Mouse (Mus musculus) 3T3-L1 (cell line): ENCODE measurements around the gene Pp2d1.
"Not testable (repeated sequence)": the region's sequence is repeated elsewhere in the genome, so short reads cannot be mapped to it uniquely, and the experiment has no call there.

Experiments
- DNase-seq: peaks from one replicate; pipeline ENCODE4 v3.0.0-alpha.2; 2015; ENCODE audit warnings: low read depth, low spot score

Pp2d1 gene

GRCm38 (mm10) chr17:53539351-53539750 lies at the start of gene Pp2d1:
TSS of gene Pp2d1 (minus strand) at chr17:53539451.
- not testable (repeated sequence) for DNase-seq

- DNase-seq, result peak; percentile 50
Measured at GRCm38 (mm10) chr17:53588097-53588855, 49.0 kb upstream of the Pp2d1 start.

- DNase-seq, result peak; percentile 96
Measured at GRCm38 (mm10) chr17:53587074-53587851, 48.0 kb upstream of the Pp2d1 start.

- peak; percentile 93 for DNase-seq
Measured at GRCm38 (mm10) chr17:53583846-53584579, 44.8 kb upstream of the Pp2d1 start.

GRCm38 (mm10) chr17:53582805-53583204 lies 43.6 kb upstream of the Pp2d1 start:
- DNase-seq, result no peak

GRCm38 (mm10) chr17:53582026-53582585 lies 42.9 kb upstream of the Pp2d1 start:
- no peak for DNase-seq

- no peak for DNase-seq
Measured at GRCm38 (mm10) chr17:53580237-53580636, 41.0 kb upstream of the Pp2d1 start.

- no peak for DNase-seq
Measured at GRCm38 (mm10) chr17:53579612-53580011, 40.4 kb upstream of the Pp2d1 start.

- DNase-seq, result no peak
Measured at GRCm38 (mm10) chr17:53578776-53579175, 39.5 kb upstream of the Pp2d1 start.

- no peak for DNase-seq
Measured at GRCm38 (mm10) chr17:53578249-53578648, 39.0 kb upstream of the Pp2d1 start.

GRCm38 (mm10) chr17:53577754-53578153 lies 38.5 kb upstream of the Pp2d1 start:
- DNase-seq, result peak; percentile 81

GRCm38 (mm10) chr17:53577151-53577550 lies 37.9 kb upstream of the Pp2d1 start:
- DNase-seq, result peak; percentile 59

- no peak for DNase-seq
Measured at GRCm38 (mm10) chr17:53573019-53573556, 33.8 kb upstream of the Pp2d1 start.

GRCm38 (mm10) chr17:53570932-53571331 lies 31.7 kb upstream of the Pp2d1 start:
- not testable (repeated sequence) for DNase-seq

- no peak for DNase-seq
Measured at GRCm38 (mm10) chr17:53570361-53570875, 31.2 kb upstream of the Pp2d1 start.

GRCm38 (mm10) chr17:53569829-53570228 lies 30.6 kb upstream of the Pp2d1 start:
- peak; percentile 79 for DNase-seq

- DNase-seq, result no peak
Measured at GRCm38 (mm10) chr17:53568734-53569386, 29.6 kb upstream of the Pp2d1 start.

GRCm38 (mm10) chr17:53568118-53568517 lies 28.9 kb upstream of the Pp2d1 start:
- DNase-seq, result peak; percentile 79

GRCm38 (mm10) chr17:53567346-53568101 lies 28.3 kb upstream of the Pp2d1 start:
- DNase-seq, result peak; percentile 45

- peak; percentile 82 for DNase-seq
Measured at GRCm38 (mm10) chr17:53566919-53567345, 27.7 kb upstream of the Pp2d1 start.
